Mouse (Mus musculus) embryo, embryonic 10 days (tissue): ENCODE measurements around the gene Myo15b.
A peak's percentile ranks its signal among the peaks of the same experiment; 100 is the strongest.
"Not testable (repeated sequence)": the region's sequence is repeated elsewhere in the genome, so short reads cannot be mapped to it uniquely, and the experiment has no call there.

ENCODE experiments used
- DNase-seq: peaks from one replicate; pipeline ENCODE4 v3.0.0-alpha.2; 2015; ENCODE audit warnings: low spot score

Myo15b gene

DNA sequence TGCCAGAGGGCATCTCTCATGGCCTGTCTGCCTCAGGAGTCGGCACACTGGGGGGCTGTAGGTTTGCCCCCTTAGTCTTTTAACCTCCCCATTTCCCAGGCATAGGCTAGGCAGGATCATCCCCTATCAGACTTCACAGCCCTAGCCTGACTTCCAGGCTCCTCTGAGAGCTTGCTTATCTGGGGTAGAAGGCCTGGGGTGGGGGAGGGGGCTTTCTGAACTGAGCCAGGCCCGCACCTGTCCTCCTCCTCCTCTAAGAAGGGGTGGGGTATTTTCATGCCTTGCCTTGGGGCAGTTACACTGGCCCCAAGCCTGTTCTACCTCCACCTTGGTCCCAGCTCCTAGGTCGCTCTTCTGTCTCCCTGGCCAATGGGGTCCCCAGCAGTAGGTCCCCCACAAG, 26.7 kb upstream of the Myo15b start:
- no peak for DNase-seq

DNA sequence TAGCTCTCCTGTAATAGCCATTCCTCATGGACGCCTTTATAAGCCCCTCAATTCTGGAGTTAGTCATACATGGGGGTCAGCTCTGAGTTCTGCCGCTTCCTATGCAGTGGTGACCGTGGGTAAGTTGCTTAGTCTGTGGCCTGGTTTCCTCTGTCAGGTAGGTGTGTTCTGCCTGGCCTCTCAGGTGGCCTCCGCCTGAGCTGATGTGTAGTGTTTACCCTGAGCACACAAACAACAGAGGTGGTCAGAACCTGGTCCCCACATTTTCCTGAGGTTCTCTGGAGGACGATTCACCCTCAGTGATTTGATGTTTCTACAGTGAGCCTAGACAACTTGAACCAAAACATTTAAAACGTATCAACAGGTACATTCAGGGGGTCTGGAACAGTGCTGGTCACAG, 26.1 kb upstream of the Myo15b start:
- DNase-seq: no peak

DNA sequence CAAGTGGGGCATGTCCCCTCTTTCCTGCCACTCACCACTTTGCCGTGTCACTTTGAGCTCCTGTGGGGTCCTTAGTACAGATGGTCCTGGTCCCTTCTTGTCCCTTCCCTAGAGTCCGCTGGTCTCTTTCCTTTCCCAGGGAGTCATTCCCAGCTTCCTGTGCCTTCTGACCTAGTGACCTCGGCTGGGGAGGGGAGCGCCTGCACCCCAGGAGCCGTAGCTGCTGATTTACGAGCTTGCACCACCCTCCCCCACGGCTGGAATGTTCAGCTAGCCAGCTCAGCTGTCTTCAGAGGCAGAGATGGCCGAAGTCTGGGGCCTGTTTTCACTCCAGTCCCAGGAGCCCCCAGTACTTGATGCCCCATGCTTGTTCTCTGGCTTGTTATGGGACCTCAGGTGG, 25.7 kb upstream of the Myo15b start:
- DNase-seq: peak; percentile 88

DNA sequence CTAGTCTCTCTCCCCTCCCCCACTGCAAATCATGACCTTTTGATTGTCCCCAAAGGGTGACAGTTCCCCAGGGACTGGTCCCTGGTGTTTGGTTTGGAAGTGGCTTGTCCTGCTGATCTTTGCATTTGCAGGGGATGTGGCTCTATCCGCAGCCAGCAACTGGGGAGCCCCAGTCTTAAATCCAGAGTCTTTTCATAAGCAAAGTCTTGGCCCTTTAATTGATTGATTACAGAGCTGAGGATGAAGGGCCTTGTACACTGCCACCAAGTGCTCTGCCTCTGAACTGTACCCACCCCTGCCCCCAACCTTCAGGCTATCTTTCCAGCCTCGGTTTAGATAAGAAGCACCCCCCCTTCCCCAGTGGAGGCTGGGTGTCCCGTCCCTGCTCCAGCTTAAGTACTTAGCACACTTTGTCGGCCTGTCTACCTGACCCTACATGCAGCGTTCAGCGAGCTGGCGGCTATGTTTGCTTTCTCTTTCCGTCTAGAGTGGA, 25.1 kb upstream of the Myo15b start:
- DNase-seq: peak; percentile 47

DNA sequence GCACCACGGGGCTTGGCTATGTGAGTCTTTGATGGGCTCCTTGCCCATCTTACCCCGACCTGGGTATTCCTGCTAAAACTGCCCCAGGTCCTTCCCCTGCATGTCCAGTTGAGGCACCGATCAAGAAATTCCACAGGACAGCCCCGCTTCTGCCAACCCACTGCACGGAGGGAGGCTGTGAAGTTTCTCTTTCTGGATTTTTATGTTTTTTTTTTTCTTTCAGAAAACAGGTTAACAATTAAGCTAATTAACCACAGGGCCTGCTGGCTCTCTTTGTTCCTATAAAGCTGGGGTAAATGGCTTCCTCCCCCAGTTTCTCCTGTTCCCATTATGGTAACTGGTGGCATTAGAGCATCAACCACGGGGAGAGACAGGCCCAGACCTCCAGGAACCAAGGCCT, 24.2 kb upstream of the Myo15b start:
- DNase-seq: no peak

DNA sequence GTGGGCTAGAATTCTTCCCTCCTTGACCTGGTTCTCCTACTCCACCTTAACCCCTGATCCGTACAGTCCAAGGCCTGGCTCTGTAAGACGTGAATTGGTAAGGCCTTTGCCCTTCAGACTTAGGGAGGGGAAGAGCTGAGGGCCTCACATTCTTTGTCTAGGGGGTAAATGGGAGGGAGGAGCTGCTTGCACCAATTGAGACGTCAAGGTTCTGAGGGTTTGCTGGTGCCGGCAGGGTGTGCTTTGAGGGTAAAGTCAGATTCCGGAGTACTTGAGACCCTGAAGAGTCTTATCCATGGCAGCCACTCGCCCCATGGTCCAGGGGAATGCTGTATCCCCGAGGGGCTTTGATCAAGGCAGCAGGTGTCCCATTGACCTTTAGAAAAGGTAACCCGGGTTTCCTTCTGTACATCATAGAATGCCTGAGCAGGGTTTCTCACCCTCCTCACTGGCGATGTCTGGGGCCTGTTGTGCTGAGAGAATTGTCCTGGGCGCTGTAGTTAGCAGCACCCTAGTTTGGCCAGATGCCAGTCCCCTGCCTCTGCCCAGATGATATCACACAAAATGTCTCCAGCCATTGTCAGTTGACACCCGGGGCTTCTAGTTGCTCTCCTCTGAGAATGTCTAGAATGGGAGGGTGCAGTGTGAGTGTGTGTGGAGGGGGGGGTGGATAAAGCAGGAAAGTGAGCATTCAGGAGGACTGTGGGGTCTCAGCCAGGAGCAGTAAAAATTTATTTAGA, 21.4 kb upstream of the Myo15b start:
- DNase-seq: no peak

DNA sequence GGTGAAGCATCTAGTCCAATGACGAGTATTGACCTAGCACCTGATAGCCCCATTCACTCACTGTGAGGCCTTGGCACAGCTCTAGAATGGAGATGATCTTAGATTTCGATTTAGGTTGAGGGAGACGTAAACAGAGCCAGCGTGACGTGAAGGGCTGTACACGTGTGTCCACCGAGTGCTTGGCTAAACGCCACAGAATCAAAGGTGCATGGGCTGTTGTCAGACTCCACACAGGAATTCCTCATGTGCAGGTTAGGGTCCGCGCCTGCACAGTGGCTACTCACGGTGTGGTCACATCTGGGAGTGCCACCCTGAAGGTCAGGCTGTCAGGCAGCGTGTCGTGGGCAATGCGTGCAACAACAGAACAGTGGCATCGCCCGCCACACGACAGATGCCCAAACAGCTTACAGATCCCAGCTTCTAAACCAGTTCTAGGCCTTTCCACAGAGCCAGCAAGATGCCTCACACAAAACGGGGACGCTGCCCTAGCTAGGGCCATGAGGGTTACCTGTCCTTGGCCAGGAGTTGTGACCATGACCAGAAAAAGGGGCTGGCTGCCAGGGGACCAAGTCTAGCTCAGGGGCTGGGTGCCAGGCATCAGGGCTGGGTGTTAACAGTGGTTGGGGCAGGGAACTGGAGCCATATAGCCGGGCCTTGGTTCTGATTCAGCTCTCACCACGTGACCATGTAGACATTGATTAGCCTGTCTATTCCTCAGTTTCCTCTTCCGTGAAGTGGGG, 20.4 kb upstream of the Myo15b start:
- DNase-seq: no peak

DNA sequence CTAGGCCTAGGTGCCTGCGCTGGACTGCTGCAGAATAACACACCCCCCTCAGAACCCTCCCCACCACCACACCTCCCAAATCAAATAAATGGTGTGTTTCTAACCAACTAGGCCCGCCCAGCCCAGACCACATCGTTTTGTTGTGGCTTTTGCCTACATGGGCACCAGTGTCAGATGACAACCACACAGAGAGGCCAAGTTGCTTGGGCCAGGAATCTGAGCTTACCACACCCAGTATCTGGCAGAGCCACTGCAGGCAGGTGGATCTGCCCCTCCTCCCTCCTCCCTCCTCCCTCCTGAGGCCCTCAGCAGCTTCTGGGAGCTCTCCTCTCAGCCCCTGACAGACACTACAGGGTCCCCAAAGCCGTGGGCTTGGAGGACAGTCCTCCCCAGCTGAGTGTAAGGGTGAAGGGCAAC, 19.3 kb upstream of the Myo15b start:
- DNase-seq: no peak

DNA sequence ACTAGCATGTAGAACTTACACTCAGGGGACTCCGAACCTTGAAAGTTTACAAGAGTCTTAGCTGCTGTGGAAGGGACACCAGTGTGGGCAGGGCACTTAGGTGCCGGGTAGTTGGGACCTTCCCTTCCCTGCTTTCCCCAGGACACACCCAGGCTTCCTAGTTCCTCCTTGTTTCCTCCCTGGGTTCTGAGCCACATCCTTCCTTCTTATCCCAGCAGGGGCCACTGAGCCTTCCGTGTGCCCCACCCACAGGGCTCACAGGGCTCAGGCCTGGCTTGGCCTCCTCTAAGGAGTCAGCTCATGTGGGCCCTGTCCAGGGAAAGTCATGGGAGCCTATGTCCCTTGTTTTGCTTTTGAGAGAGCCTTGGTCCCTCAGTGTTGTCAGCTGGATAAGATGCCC, 18.5 kb upstream of the Myo15b start:
- no peak for DNase-seq

DNA sequence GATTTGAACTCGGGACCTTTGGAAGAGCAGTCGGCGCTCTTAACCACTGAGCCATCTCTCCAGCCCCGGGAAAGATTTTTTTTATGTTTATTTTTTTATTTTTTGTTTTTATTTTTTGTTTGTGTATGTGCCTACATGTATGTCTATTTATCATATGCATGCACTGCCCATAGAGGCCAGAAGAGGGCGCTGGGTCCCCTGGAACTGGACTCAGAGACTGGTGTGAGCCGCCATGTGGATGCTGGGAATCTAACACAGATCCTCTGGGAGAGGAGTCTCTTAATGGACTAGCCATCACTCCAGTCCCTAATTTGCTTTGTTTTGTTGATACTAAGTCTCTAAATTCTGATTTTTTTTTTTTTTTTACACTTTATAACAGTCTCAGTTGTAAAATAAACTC, 17.2 kb upstream of the Myo15b start:
- DNase-seq: no peak

DNA sequence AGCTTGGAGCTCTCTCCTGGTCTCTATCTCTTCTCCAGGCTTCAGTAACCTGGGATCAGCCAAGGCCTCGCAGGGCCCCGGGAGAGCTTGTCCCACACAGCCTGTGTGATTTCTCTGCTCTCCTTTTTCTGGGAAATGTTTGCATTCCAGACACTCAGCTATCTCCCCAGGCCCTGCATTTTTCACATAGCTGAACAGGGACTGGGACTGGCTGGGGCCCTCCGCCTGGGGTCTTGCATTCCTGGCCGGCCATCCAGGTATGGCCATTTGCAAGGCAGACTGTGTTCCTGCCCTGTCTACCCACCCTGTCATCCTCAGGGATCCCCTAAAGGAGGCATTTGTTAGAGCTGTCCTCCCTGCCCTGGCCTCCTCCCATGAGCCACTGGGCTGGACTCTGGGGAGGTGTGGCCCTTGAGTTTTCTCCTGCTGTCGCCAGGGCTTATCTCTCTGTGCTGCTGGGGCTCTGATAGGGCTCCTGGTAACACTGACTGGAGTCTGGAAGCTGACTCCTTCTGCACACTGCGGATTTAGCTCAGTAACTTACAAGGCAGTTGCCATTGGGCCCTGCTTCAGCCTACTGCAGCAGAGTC, 16.1 kb upstream of the Myo15b start:
- peak; percentile 63 for DNase-seq

DNA sequence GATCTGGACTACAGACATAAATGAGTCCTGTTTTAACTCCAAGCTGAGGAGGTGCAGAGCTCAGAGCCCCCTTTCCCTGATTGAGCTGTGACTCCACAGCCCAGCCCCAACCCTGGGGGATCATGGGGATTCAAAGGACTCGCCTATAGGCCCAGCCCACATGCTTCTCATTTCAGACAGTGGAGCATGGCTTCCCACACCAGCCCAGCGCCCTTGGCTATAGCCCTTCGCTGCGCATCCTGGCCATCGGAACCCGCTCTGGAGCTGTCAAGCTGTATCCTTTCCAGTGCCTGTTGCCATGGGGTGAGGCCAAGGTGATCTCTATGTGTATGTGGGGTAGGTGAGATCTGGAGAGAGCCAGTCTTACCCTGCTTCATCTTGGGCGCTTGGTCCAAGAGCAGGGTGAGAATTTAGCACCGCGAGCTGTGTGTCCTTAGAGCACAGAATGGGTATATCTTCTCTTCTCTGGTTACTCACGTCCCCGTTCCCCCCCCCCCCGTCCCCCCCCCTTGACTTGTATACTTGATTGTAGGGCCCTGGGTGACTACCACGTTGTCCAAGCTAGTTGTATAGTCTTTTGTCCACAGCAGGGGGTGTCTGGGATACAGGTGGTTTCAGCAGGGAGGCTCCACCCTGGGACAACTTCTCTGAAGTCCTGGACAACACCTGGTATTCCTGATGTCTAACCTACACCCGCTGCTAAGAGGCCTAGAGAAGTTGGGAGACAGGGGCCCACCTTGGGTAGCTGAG, 14.9 kb upstream of the Myo15b start:
- DNase-seq: no peak

DNA sequence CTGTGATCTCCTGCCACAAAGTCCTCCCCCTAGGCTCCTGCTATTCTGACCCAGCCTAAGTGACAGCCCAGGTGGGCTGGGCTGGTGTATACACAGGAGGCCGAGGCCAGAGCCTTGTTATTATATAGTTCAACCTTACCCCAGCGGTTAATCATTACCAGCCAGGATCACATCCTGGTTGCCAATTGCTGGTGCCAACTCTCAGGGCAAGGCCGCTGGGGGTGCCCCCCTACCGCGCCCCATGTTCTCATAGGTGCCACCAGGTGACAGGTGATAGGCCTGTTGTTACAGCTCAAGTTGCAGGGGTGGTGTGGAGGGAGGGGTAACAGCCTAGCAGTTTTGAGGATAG, 14.3 kb upstream of the Myo15b start:
- no peak for DNase-seq

DNA sequence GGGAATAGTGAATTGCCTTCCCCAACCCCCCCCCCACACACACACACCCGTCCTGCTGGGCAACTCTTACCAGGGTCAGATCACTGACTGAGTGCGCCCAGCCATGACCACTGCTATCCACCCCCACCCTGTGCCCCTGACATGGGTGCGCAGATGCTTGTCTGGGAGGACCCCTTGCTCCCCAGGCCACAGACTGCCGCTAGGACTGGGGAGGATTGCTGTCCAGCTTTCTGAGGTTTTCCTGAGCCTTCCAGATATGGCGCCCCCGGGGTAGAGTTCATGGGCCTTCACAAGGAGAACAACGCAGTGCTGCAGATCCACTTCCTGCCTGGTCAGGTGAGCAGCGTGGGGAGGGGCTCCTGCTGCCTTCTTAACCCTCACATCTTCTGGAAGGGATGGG, 14.0 kb upstream of the Myo15b start:
- DNase-seq: no peak

DNA sequence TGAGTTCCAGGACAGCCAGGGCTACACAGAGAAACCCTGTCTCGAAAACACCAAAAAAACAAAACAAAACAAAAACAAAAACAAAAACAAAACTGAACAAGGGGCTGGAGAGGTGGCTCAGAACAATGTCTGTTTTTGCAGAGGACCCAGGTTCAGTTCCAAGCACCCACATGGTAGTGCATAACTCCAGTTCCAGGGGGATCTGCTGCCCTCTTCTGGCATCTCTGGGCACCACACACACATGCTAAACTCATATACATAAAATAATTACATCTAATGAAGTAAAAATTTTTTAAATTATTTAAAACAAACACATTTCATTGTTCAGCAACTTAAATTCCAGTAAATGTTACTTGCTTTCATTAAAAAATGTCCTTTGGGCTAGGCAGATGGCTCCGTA, 12.4 kb upstream of the Myo15b start:
- no peak for DNase-seq

DNA sequence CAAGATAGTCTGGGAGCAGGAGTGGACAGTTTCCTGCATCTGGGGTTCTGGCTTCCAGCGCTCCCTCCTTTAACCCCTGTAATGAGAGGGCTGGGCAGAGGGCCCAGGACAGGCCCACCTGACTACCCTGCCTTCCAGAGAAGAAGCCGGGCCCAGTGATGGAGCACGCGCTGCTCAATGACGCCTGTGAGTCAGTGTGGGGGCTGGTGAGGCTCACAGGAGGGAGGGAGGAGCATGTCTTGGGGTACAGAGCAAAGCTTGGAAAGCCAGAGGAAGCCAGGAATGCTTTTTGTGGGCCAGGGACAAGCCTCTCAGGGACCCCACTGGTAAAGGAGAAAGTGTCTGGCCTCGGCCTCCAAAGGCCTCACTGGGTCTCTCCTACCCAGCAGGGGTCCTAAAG, 3.5 kb upstream of the Myo15b start:
- no peak for DNase-seq

DNA sequence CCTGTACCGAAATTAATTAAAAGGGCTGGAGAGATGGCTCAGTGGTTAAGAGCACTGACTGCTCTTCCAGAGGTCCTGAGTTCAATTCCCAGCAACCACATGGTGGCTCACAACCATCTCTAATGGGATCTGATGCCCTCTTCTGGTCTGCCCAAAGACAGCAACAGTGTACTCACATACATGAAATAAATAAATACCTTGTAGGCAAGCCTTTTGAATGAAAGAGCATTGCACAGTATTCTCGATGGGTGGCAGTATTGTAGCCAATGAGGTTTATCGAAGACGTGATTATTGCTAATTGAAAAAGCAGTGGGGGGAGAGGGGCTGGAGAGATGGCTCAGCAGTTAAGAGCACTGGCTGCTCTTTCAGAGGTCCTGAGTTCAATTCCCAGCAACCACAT, 1.1 kb upstream of the Myo15b start:
- DNase-seq: not testable (repeated sequence)

DNA sequence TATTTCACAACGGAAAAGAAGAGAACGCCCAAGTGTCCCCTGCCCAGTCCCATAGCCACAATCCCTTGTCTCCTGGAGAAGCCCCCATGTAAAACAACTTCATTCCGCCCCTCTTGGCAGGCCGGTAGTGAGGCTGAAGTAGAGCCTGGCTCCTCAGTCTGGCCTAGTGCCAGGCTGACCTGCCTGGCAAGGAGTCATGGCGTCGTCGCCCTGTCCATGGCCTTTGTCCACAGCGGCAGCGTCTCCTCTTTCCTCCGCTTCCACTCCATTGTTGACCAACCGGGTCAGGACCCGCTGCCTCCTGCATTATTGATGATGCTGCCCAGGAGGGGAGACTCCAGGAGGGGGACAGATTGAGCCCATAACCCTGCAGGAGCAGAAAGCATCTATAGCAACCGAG, 270 bp upstream of the Myo15b start:
- no peak for DNase-seq

DNA sequence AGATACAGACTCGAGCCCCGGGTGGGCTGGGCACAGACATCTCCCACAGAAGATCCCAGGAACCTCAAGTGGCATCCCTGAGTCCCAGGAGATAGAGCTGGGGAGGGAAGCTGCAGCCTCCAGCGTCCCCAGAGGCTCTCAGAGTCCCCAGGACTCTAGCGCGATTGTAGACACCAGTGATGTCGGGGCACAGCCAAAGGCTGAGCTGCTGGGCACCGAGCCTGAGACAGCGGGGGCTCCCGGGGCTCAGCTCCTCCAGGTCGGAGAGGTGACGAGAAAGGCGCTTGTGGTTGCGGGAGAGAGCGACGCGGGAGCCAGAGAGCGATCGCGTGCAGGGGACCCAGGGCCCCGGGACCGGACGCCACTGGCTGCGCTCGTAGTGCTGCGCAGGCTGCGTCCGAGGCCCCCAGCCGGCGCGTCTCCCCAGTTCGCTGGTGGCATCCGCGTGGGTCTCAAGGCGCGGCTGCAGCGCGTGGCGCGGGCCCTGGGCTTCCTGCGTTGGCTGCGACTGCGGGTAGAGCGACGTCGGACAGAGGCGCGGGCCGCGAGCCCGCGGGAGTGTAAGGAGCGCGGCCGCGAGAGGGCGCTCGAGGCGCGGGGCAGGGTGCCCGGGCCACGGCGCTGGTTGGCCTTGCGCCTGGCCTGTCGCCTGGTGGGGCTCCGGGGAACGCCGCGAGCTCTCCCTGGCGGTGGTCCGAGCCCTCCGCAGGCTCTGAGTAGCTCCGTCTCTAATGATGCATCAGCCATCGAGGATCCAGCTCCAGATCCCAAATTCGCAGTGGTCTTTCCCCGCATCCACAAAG, 1.1 kb downstream of the Myo15b start:
- DNase-seq: peak; percentile 88

DNA sequence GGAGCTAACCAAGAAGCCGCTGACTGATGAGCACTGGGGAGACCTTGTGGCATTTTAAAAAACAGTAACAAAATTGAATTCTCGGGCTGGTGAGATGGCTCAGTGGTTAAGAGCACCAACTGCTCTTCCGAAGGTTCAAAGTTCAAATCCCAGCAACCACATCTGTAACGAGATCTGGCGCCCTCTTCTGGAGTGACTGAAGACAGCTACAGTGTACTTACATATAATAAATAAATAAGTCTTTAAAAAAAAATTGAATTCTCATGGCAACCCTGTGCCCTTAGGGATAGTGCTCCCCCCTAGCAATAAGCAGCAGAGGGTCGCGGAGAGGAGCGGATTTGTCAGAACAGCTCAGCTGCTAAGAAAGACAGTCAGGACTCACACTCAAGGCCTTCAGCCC, 5.7 kb downstream of the Myo15b start:
- DNase-seq: no peak

DNA sequence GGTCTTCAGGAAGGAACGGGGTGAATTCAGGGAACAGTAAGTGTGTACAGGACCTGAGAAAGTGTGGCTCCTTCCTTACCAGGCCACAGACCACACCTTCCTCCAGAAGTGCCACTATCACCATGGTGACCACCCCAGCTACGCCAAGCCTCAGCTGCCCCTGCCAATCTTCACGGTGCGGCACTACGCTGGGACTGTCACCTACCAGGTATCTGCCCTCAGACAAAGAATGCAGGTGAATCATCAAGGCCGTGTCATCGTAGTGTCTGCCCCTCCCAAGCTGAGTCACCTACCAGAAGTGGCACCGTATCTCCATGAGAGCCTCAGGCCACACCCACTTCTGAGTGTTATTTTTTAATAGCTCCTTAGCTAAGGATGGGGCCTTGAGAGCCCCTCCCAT, 11.2 kb downstream of the Myo15b start:
- DNase-seq: no peak

DNA sequence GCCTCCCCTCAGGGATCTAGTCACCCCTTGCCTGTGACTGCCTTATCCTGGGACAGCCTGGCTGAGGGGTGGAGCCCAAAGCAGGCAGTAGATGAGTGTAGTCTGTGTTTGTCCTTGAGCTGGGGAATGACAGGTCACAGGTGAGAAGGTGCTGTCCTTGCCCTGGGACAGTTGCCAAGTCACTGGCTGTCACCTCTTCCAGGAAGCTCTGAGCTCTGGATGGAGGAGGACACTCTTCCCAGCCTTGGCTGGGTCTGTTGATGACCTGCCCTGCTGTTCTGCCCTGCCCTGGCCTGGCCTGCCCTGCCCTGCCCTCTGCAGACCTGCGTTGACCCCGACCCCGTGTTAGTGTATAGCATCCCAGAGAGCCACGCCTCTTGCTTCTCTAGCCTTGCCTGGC, 14.2 kb downstream of the Myo15b start:
- DNase-seq: no peak
